Mouse (Mus musculus): ENCODE results near the gene Spag9. TPM values are rescaled to one million over a fixed set of nuclear protein-coding genes. Genes with fewer than 3 reads are reported as not detected.

Gene Spag9
- 1,000 to 10,000 TPM in 5 of 26 experiments, 100 to 1,000 TPM in 21; 283 to 1,525 (median 521) TPM for total RNA-seq (2018; cell fraction: chromatin; rRNA removed)
- 100 to 1,000 TPM in 2 of 26 experiments, 10 to 100 TPM in 24; 36.8 to 131 (median 64.0) TPM for total RNA-seq (2018; cell fraction: cytosol; rRNA removed)
- 100 to 1,000 TPM; 114 to 746 (median 249) TPM for total RNA-seq (2018; cell fraction: nucleus; rRNA removed)
- polyA plus RNA-seq (2018), result 47.8 to 52.5 TPM (median 51.8 TPM) in 3 replicates

GRCm38 (mm10) chr11:93995720-93996305 lies at the start of gene Spag9:
Gene Spag9 (plus strand): TSS chr11:93996091.
- Histone ChIP-seq H3K79me2 (ENCODE audit: inconsistent target) (peaks cover 43% of the 10 kb centered on the region), H3K36me3 (ENCODE audit: inconsistent target) (no peaks in the 10 kb centered on the region), H3K27ac (peak within 1 kb of the TSS; percentile 100), H3K4me3 (ENCODE audit: inconsistent target) (peak within 1 kb of the TSS; percentile 63)
- under 1% methylated on average over 56 of the region's 70 CpGs for WGBS (ENCODE audit: missing documents)

DNA sequence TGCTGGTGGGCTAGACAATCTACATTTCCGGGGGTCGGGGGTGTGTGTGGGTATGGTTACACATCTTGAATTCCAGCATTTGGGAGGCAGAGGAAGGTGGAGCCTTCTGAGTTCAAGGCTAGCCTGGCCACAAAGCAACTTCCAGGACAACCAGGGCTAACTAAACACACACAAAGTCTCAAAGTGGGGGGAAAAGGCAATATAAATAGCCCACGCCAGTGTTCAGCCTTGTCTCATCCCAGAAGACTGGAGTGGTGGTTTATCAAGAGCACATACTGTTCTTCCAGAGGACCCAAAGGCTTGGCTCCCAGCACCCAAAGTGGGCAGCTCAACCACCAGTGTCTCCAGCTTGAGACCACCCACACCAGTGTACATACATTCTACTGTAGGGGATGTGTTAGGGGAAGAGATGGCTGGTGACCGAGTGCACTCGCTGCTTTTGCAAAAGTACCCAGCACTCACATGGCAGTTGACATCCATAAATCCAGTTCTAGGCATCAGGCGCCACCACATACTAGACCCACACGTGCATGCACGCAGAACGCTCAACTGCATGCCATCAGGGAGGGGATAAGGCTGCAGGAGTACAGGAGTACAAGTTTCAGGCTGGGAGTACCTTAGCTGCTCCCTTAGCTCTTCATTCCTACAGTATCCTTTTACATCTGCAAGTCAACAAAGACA lies 46.9 kb upstream of the Spag9 start:
- H3K79me2 ChIP-seq (ENCODE audit: inconsistent target), result peaks cover 22% of the 10 kb centered on the region
- no peak overlapping the region for H3K4me3 ChIP-seq (ENCODE audit: inconsistent target)
- WGBS (ENCODE audit: missing documents), result 89% methylated on average over 9 of the region's 9 CpGs
- peaks cover 18% of the 10 kb centered on the region; the same call in 1 of the 2 replicates for H3K36me3 ChIP-seq (ENCODE audit: inconsistent target)
- H3K27ac ChIP-seq, result no peak overlapping the region

GRCm38 (mm10) chr11:93950045-93950444 lies 45.8 kb upstream of the Spag9 start:
- H3K79me2 ChIP-seq (ENCODE audit: inconsistent target), result peaks cover 32% of the 10 kb centered on the region
- no peak overlapping the region for H3K4me3 ChIP-seq (ENCODE audit: inconsistent target)
- WGBS (ENCODE audit: missing documents), result 100% methylated on average over 1 of the region's 1 CpGs
- H3K27ac ChIP-seq, result no peak overlapping the region
- H3K36me3 ChIP-seq (ENCODE audit: inconsistent target), result peaks cover 18% of the 10 kb centered on the region; the same call in 1 of the 2 replicates

DNA sequence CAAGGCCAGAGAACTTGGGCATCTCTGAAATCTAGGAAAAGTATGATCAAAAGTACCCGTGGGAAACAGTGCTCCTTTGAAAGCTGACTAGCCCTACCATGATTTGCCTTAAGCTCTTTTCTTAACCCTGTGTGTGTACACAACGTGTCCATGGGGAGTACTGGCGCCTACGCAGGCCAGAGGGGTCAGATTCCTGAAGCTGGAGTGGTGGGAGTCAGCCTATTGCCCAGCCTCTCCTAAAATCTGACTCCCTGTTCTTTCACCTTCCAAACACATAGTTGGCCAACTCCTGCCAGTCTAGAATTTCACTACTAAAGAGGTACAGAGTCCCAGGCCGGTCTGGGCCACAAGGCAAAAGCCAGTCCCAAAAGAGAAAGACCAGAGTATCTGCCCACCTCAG lies 43.5 kb upstream of the Spag9 start:
- no peak overlapping the region for H3K27ac ChIP-seq
- WGBS (ENCODE audit: missing documents), result 97% methylated on average over 5 of the region's 5 CpGs
- H3K36me3 ChIP-seq (ENCODE audit: inconsistent target), result peaks cover 18% of the 10 kb centered on the region; the same call in 1 of the 2 replicates
- H3K79me2 ChIP-seq (ENCODE audit: inconsistent target), result peaks cover 36% of the 10 kb centered on the region
- no peak overlapping the region for H3K4me3 ChIP-seq (ENCODE audit: inconsistent target)

- WGBS (ENCODE audit: missing documents), result 41% methylated on average over 13 of the region's 13 CpGs
Measured at GRCm38 (mm10) chr11:93954738-93955255, 41.1 kb upstream of the Spag9 start.

GRCm38 (mm10) chr11:93955256-93956150 lies 40.4 kb upstream of the Spag9 start:
- H3K79me2 ChIP-seq (ENCODE audit: inconsistent target), result peaks cover 36% of the 10 kb centered on the region
- peak overlapping the region; percentile 88 for H3K27ac ChIP-seq
- under 1% methylated on average over 60 of the region's 67 CpGs for WGBS (ENCODE audit: missing documents)
- H3K36me3 ChIP-seq (ENCODE audit: inconsistent target), result peaks cover 23% of the 10 kb centered on the region; the same call in 1 of the 2 replicates
- peak overlapping the region; percentile 87 for H3K4me3 ChIP-seq (ENCODE audit: inconsistent target)

More at GRCm38 (mm10) chr11:93954738-93955255, 41.1 kb upstream of the Spag9 start:
- H3K79me2 ChIP-seq (ENCODE audit: inconsistent target), result peaks cover 36% of the 10 kb centered on the region
- peak overlapping the region; percentile 88 for H3K27ac ChIP-seq
- peaks cover 21% of the 10 kb centered on the region; the same call in 1 of the 2 replicates for H3K36me3 ChIP-seq (ENCODE audit: inconsistent target)
- peak overlapping the region; percentile 87 for H3K4me3 ChIP-seq (ENCODE audit: inconsistent target)

GRCm38 (mm10) chr11:93956159-93956558 lies 39.7 kb upstream of the Spag9 start, which contains the start of gene Nme2:
Gene Nme2 (minus strand): TSS chr11:93956259.
- H3K36me3 ChIP-seq (ENCODE audit: inconsistent target), result peaks cover 21% of the 10 kb centered on the region; the same call in 1 of the 2 replicates
- H3K4me3 ChIP-seq (ENCODE audit: inconsistent target), result peak within 1 kb of the TSS; percentile 87
- peaks cover 36% of the 10 kb centered on the region for H3K79me2 ChIP-seq (ENCODE audit: inconsistent target)
- H3K27ac ChIP-seq, result peak within 1 kb of the TSS; percentile 88
- 0% methylated on average over 6 of the region's 6 CpGs for WGBS (ENCODE audit: missing documents)

GRCm38 (mm10) chr11:93957031-93957555 lies 38.8 kb upstream of the Spag9 start:
- Histone ChIP-seq H3K27ac (peak overlapping the region; percentile 88; the same call in 1 of the 2 replicates), H3K36me3 (ENCODE audit: inconsistent target) (peaks cover 21% of the 10 kb centered on the region; the same call in 1 of the 2 replicates), H3K4me3 (ENCODE audit: inconsistent target) (no peak overlapping the region), H3K79me2 (ENCODE audit: inconsistent target) (peaks cover 33% of the 10 kb centered on the region)
- WGBS (ENCODE audit: missing documents), result 91% methylated on average over 2 of the region's 2 CpGs

DNA sequence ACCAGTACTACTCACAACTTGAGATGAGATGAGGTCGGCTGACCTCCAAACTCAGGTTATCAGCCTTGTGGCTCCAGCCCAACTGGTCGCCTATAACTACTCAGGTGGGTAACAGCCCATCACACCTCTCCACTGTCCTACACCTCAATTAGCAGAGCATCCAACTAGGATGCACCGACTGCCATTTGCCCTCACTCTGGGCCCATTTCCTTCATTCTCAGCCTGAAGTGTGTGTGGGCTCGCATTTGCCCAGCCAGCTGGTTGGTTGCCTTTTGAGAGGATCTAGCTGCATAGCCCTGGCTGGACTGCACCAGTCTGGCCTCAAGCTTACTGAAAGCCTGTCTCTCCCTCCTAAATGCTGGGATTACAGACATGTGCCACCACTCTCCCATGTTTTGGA lies 38.1 kb upstream of the Spag9 start:
- H3K27ac ChIP-seq, result no peak overlapping the region
- H3K79me2 ChIP-seq (ENCODE audit: inconsistent target), result peaks cover 26% of the 10 kb centered on the region
- peaks cover 21% of the 10 kb centered on the region; the same call in 1 of the 2 replicates for H3K36me3 ChIP-seq (ENCODE audit: inconsistent target)
- 86% methylated on average over 4 of the region's 4 CpGs for WGBS (ENCODE audit: missing documents)
- H3K4me3 ChIP-seq (ENCODE audit: inconsistent target), result no peak overlapping the region

- Histone ChIP-seq H3K27ac (no peak overlapping the region), H3K4me3 (ENCODE audit: inconsistent target) (no peak overlapping the region), H3K79me2 (ENCODE audit: inconsistent target) (peaks cover 27% of the 10 kb centered on the region), H3K36me3 (ENCODE audit: inconsistent target) (peaks cover 28% of the 10 kb centered on the region; the same call in 1 of the 2 replicates)
- 91% methylated on average over 6 of the region's 6 CpGs for WGBS (ENCODE audit: missing documents)
Measured at GRCm38 (mm10) chr11:93961482-93961881, 34.4 kb upstream of the Spag9 start.

GRCm38 (mm10) chr11:93963013-93963412 lies 32.9 kb upstream of the Spag9 start:
- H3K36me3 ChIP-seq (ENCODE audit: inconsistent target), result peaks cover 28% of the 10 kb centered on the region; the same call in 1 of the 2 replicates
- H3K79me2 ChIP-seq (ENCODE audit: inconsistent target), result peaks cover 43% of the 10 kb centered on the region
- 59% methylated on average over 3 of the region's 4 CpGs for WGBS (ENCODE audit: missing documents)

DNA sequence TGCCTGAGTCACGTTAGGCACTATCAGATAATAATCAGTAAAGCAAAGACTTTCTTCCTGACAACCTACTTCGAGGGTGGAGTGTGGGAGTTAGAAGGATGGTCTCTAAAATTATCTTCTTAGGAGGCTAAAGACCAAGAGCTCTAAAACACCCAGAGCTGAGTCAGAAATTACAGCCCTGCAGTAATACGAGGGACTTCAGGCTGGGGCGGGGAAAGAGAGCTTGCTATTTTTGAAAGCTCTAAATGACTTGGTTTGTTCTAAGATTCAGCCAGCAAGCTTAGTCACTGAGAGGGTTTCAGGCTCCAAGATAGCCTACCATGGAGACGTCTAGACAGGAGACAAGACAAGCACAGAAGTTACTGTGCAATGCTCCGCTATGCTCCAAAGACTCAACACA lies 30.5 kb upstream of the Spag9 start:
- WGBS (ENCODE audit: missing documents), result 97% methylated on average over 6 of the region's 6 CpGs
- no peak overlapping the region for H3K27ac ChIP-seq
- H3K36me3 ChIP-seq (ENCODE audit: inconsistent target), result peaks cover 12% of the 10 kb centered on the region; the same call in 1 of the 2 replicates
- no peak overlapping the region for H3K4me3 ChIP-seq (ENCODE audit: inconsistent target)
- peaks cover 44% of the 10 kb centered on the region for H3K79me2 ChIP-seq (ENCODE audit: inconsistent target)

More at GRCm38 (mm10) chr11:93963013-93963412, 32.9 kb upstream of the Spag9 start:
- Histone ChIP-seq H3K4me3 (ENCODE audit: inconsistent target) (no peak overlapping the region), H3K27ac (no peak overlapping the region)

GRCm38 (mm10) chr11:93967381-93967780 lies 28.5 kb upstream of the Spag9 start:
- WGBS (ENCODE audit: missing documents), result 5% methylated on average over 11 of the region's 11 CpGs
- Histone ChIP-seq H3K79me2 (ENCODE audit: inconsistent target) (peaks cover 44% of the 10 kb centered on the region), H3K27ac (peak overlapping the region; percentile 72), H3K4me3 (ENCODE audit: inconsistent target) (peak overlapping the region; percentile 98), H3K36me3 (ENCODE audit: inconsistent target) (0 out of 2 replicates have a peak, but pooled peaks cover 7% of the 10 kb centered on the region)

Measured in macrophage (primary cell).